Mouse (Mus musculus): Measurements from ENCODE around the gene Speer4d.
"Not testable (repeated sequence)": the region's sequence is repeated elsewhere in the genome, so short reads cannot be mapped to it uniquely, and the experiment has no call there.

The Speer4d gene

DNA sequence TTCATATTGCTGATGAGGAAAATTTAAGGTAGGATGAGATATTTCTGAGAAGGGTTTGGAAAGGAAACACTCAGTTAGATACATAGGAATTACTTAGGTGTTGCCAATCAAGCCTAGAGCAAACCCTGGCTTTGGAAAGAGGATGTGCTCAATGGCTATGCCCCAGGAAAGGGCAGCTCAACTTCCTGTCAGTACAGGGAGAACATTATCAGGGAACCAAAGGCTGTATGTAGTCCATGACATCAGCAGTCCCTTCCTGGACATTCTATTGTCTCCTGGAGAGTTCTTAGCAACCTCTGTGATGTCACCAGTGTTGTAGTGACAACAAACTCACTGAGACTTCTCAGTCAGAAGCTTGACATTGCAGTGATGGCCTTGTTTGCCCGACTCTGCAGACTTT lies at the start of gene Speer4d:
Gene Speer4d (plus strand): TSS at position 301 of the 400 bp plus-strand sequence.
- not testable (repeated sequence) for DNase-seq (ENCODE audit: low spot score)

DNA sequence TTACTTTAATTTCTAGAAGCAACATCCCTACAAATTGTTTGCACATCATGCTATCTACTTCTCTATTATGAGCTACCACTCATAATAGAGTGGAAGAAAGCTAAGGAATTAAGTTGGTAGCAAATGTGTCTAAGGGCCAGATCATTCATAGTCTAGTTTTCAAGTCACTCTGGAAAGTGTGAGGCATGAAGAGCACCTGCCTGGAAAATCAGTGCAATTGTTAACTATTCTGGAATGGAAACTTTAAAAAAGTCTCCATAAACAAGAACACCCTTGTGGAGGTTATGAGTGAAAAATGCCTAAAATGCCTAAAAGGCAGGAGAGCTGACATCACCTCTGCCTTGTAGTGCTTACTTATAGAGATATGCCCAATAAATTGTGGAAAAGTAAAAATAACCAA lies 45.1 kb upstream of the Speer4d start:
- DNase-seq (ENCODE audit: low spot score), result not testable (repeated sequence)

DNA sequence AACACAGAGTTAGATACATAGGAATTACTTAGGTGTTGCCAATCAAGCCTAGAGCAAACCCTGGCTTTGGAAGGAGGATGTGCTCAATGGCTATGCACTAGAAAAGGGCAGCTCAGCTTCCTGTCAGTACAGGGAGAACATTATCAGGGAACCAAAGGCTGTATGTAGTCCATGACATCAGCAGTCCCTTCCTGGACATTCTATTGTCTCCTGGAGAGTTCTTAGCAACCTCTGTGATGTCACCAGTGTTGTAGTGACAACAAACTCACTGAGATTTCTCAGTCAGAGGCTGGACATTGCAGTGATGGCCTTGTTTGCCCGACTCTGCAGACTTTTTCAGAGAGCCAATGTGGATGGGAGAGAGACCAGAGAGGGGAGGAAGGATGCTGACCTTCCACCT lies 41.8 kb upstream of the Speer4d start, which contains the start of gene Gm21083:
Gene Gm21083 (plus strand): TSS at position 301 of the 400 bp plus-strand sequence.
- DNase-seq (ENCODE audit: low spot score), result not testable (repeated sequence)

GRCm38 (mm10) chr5:15586351-15586750 lies 32.5 kb upstream of the Speer4d start:
- DNase-seq (ENCODE audit: low spot score), result not testable (repeated sequence)

DNA sequence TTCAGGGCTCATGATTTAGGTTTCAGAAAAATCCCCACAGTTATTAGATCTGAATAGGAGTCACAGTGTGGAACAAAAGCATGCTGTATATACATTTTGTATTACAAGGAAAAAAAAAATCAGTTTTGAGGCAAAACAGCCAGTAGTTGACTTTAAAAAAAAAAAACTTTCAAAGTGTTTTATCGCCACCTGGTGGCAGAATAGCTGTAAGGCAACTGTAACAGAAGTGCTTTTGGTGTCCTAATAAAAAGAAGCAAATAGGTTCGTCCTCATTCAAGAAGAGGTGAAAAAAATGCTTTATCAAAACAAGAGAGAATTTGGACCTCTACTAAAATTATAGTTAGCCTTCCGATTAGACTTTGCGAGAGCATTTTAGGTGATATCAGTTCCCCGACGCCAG lies 30.6 kb upstream of the Speer4d start:
- not testable (repeated sequence) for DNase-seq (ENCODE audit: low spot score)

GRCm38 (mm10) chr5:15590635-15591034 lies 28.2 kb upstream of the Speer4d start:
- not testable (repeated sequence) for DNase-seq (ENCODE audit: low spot score)

- DNase-seq (ENCODE audit: low spot score), result not testable (repeated sequence)
Measured at GRCm38 (mm10) chr5:15591577-15591976, 27.3 kb upstream of the Speer4d start.

DNA sequence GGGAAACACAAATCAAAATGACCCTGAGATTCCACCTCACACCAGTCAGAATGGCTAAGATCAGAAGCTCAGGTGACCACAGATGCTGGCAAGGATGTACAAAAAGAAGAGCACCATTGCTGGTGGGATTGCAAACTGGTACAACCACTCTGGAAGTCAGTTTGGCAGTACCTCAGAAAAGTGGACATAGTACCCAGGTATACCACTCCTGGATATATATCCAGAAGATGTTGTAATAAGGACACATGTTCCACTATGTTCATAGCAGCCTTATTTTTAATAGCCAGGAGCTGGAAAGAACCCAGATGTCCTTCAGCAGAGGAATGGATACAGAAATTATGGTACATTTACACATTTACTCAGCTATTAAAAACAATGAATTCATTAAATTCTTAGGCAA lies 20.0 kb upstream of the Speer4d start:
- not testable (repeated sequence) for DNase-seq (ENCODE audit: low spot score)

DNA sequence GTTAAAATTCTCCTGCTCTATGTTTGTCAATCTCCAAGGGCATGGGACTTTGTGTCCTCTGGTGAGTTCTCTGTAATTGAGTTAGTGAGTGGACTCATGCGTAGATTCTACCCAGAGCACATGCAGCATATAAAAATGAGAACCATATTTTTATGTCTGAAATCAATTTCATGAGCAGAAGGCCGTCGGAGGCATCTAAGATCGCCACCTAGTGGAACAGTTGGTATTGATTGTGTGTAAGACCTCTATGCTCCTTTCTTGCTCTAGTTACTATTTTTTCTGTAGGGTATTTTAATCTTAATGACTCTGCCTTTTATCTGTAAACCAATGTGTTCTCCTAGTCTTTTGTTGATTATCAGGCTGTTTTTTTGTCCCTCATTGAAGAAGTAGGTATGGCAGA lies 18.5 kb upstream of the Speer4d start:
- DNase-seq (ENCODE audit: low spot score), result not testable (repeated sequence)

DNA sequence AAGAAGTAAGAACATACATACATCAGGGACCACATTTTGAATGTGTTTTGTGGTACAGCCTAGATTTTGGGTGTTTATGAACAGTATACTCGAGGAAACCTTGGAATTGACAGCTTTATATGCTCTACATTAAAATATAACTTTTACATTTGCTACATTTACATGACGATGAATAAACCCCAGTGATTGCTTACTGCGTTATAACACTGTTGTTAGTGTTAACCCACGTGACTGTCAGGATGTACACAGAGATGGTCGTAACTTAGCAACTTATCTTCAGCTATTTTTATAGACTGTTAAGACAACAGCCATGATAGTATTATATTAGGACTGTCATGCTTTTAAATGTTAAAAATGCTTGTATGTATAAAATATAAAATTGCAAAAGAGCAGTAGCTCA lies 17.4 kb upstream of the Speer4d start:
- not testable (repeated sequence) for DNase-seq (ENCODE audit: low spot score)

- DNase-seq (ENCODE audit: low spot score), result not testable (repeated sequence)
Measured at GRCm38 (mm10) chr5:15601960-15602359, 16.9 kb upstream of the Speer4d start.

- not testable (repeated sequence) for DNase-seq (ENCODE audit: low spot score)
Measured at GRCm38 (mm10) chr5:15602424-15602947, 16.4 kb upstream of the Speer4d start.

DNA sequence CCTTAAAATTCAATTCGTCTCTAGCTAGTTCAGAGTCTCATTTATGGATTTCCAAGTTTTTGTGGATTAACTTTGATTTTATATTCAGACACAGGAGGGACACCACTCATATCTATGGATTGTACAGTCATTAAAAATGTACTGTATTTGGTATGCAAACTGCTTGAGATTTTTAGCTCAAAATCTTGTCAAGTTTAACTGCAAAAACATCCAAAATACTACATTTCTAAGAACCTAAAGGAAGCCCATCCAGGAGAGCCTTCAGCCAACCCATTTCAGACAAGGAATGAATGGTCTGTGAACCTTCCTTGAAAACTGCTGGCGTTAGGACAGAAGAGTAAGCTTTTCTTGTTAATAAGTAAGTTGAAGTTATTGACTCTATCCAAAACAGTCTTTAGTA lies 15.9 kb upstream of the Speer4d start:
- DNase-seq (ENCODE audit: low spot score), result not testable (repeated sequence)

GRCm38 (mm10) chr5:15603585-15603984 lies 15.3 kb upstream of the Speer4d start:
- not testable (repeated sequence) for DNase-seq (ENCODE audit: low spot score)

GRCm38 (mm10) chr5:15606677-15607076 lies 12.2 kb upstream of the Speer4d start:
- peak; percentile 13 for DNase-seq (ENCODE audit: low spot score)

- not testable (repeated sequence) for DNase-seq (ENCODE audit: low spot score)
Measured at GRCm38 (mm10) chr5:15610695-15611094, 8.2 kb upstream of the Speer4d start.

GRCm38 (mm10) chr5:15616195-15616594 lies 2.7 kb upstream of the Speer4d start:
- DNase-seq (ENCODE audit: low spot score), result not testable (repeated sequence)

GRCm38 (mm10) chr5:15628136-15628535 lies 9.3 kb downstream of the Speer4d start:
- DNase-seq (ENCODE audit: low spot score), result not testable (repeated sequence)

- not testable (repeated sequence) for DNase-seq (ENCODE audit: low spot score)
Measured at GRCm38 (mm10) chr5:15630068-15630467, 11.2 kb downstream of the Speer4d start.

DNA sequence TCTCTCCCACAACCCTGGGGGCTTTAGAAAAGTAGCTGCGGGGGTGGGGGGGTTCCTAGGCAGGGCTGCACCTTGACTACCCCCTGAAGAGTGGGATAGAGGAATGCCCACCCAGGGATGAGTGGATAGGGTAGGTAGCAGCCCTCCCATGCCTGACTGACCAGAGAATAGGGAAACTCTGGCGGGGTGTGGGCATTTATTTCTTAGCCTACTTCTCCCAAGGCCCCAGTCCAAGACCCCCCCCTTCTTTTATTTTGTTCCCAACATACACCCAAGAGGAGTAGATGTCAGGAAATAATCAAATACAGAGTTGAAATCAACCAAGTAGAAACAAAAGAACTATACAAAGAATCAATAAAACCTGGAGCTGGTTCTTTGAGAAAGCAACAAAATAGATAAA lies 18.8 kb downstream of the Speer4d start:
- DNase-seq (ENCODE audit: low spot score), result not testable (repeated sequence)

DNA sequence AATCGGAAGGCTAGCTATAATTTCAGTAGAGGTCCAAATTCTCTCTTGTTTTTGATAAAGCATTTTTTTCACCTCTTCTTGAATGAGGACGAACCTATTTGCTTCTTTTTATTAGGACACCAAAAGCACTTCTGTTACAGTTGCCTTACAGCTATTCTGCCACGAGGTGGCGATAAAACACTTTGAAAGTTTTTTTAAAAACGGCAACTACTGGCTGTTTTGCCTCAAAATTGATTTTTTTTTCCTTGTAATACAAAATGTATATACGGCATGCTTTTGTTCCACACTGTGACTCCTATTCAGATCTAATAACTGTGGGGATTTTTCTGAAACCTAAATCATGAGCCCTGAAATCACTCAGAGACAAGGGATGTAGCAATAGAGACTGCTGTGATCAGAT lies 26.8 kb downstream of the Speer4d start:
- not testable (repeated sequence) for DNase-seq (ENCODE audit: low spot score)

DNA sequence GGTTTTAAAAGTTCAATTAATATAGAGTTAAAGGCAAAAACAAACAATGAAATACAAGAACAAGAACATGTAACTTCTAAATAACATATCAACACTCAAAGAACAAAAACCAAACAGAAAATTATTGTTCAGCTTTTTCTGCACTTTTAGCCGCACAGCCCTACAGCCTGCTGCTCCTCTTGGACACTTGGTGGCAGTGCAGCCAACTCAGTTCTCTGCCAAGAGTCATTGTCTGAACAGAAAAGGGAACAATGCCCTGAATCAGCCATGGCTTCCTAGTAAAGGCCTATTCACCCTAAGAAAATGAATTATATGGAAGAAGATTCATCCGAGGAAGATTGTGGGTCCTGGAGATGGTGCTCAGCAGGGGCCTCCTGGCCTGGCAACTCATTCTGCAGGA lies 33.5 kb downstream of the Speer4d start:
- not testable (repeated sequence) for DNase-seq (ENCODE audit: low spot score)

DNA sequence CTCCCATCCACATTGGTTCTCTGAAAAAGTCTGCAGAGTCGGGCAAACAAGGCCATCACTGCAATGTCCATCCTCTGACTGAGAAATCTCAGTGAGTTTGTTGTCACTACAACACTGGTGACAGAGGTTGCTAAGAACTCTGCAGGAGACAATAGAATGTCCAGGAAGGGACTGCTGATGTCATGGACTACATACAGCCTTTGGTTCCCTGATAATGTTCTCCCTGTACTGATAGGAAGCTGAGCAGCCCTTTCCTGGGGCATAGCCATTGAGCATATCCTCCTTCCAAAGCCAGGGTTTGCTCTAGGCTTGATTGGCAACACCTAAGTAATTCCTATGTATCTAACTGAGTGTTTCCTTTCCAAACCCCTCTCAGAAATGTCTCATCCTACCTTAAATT lies 38.1 kb downstream of the Speer4d start, which contains the start of gene 4930572O03Rik:
Gene 4930572O03Rik (minus strand): TSS at position 101 of the 400 bp plus-strand sequence.
- not testable (repeated sequence) for DNase-seq (ENCODE audit: low spot score)

DNA sequence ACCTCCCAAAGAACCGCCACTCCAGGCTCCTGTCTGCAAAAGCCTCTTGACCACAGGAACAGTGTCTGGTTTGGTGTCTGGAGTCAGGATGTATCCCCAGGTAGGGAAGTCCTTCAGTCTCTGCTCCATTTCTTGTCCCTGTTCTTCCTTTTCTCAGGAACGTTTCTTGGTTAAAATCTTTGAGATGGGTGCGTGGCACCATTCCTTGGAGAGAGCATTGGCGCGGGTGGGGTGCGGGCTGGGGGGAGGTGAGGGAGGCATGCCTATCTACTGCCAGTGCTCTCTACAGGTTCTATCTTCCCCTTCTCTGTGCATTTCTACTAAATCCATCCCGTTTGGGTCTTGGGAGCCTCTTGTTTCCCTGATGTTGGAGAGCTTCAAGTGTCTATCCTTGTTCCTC lies 45.0 kb downstream of the Speer4d start:
- DNase-seq (ENCODE audit: low spot score), result not testable (repeated sequence)

Data from urinary bladder, postnatal 10 days (tissue).